Mouse (Mus musculus) midbrain, embryonic 16.5 days (tissue): ENCODE results near the gene Unk. TPM values are rescaled to one million over a fixed set of nuclear protein-coding genes. Genes with fewer than 3 reads are reported as not detected.

ENCODE experiments used
- ATAC-seq: fragments of 200-750 bp; cut with Nextera tagmentation; 2 replicates; pipeline ENCODE4 v1.8.0; 2017; ENCODE audit warnings: moderate TSS enrichment
- H3K27ac ChIP-seq: fragments of 300-500 bp; sonication (generic); 2 replicates; pipeline ENCODE4 v1.5.1; 2014; ENCODE audit warnings: mild to moderate bottlenecking, low read length, mixed read lengths
- H3K27me3 ChIP-seq: fragments of 300-500 bp; sonication (generic); 2 replicates; pipeline ENCODE4 v1.6.1; 2014; ENCODE audit warnings: low read depth, low read length, mixed read lengths; ENCODE audit not compliant: control insufficient read depth, insufficient read depth
- H3K36me3 ChIP-seq: fragments of 300-500 bp; sonication (generic); 2 replicates; pipeline ENCODE4 v1.6.1; 2014; ENCODE audit warnings: mild to moderate bottlenecking, low read length, moderate library complexity, mixed read lengths; ENCODE audit not compliant: control insufficient read depth, insufficient read depth
- H3K4me1 ChIP-seq: fragments of 300-500 bp; sonication (generic); 2 replicates; pipeline ENCODE4 v1.6.1; 2014; ENCODE audit warnings: mild to moderate bottlenecking, low read length, mixed read lengths; ENCODE audit not compliant: control insufficient read depth, insufficient read depth
- H3K4me2 ChIP-seq: fragments of 300-500 bp; sonication (generic); 2 replicates; pipeline ENCODE4 v1.6.1; 2014; ENCODE audit warnings: mild to moderate bottlenecking, low read length, mixed read lengths
- H3K4me3 ChIP-seq: fragments of 300-500 bp; sonication (generic); 2 replicates; pipeline ENCODE4 v1.5.1; 2014; ENCODE audit warnings: low read depth, mild to moderate bottlenecking, low read length, moderate library complexity, mixed read lengths
- H3K9ac ChIP-seq: fragments of 300-500 bp; sonication (generic); 2 replicates; pipeline ENCODE4 v1.6.1; 2014; ENCODE audit warnings: low read depth, low read length, mixed read lengths
- H3K9me3 ChIP-seq: fragments of 300-500 bp; sonication (generic); replicated peaks from 2 replicates; pipeline ENCODE4 v1.6.1; 2014; ENCODE audit warnings: mild to moderate bottlenecking, low read length, mixed read lengths; ENCODE audit not compliant: control insufficient read depth, poor library complexity, severe bottlenecking
- WGBS: fragments of 180-500 bp; shearing (Covaris S2); extraction: QIAGEN DNeasy Blood & Tissue Kit; methylation state at CpG from one replicate; pipeline ENCODE4 v1.1.7; 2014; 5-methylcytosine and 5-hydroxymethylcytosine counted together
- polyA plus RNA-seq: library from polyadenylated mRNA; unstranded; fragments of >200 nt; fragmentation: Nextera tagmentation; extraction: Ambion mirVana; gene quantifications from 2 replicates; pipeline ENCODE4 v1.2.1, GENCODE M21; 2015

The Unk gene
- polyA plus RNA-seq = 36.4 and 36.6 TPM in 2 replicates

GRCm38 (mm10) chr11:116030088-116030897 is at the start of gene Unk:
Gene Unk (plus strand): TSS chr11:116030322.
- H3K4me2 ChIP-seq = peak within 1 kb of the TSS; percentile 70
- H3K9ac ChIP-seq = peak within 1 kb of the TSS; percentile 76
- peak within 1 kb of the TSS; percentile 99 for H3K27ac ChIP-seq
- no peaks in the 10 kb centered on the region for H3K27me3 ChIP-seq
- H3K9me3 ChIP-seq = no peaks in the 10 kb centered on the region
- peak within 1 kb of the TSS; percentile 64 for H3K4me3 ChIP-seq
- ATAC-seq = peak; percentile 96
- H3K36me3 ChIP-seq = no peaks in the 10 kb centered on the region
- under 1% methylated on average over 63 of the region's 67 CpGs for WGBS
- H3K4me1 ChIP-seq = peaks cover 14% of the 10 kb centered on the region

GRCm38 (mm10) chr11:115982472-115982871 is 47.6 kb upstream of the Unk start:
- 90% methylated on average over 15 of the region's 15 CpGs for WGBS
- H3K9me3 ChIP-seq = no peaks in the 10 kb centered on the region; the same call in 1 of the 2 replicates
- no peaks in the 10 kb centered on the region; the same call in 1 of the 2 replicates for H3K27me3 ChIP-seq
- no peak overlapping the region for H3K27ac ChIP-seq
- H3K4me3 ChIP-seq = no peak overlapping the region
- no peak overlapping the region for H3K9ac ChIP-seq
- no peaks in the 10 kb centered on the region for H3K36me3 ChIP-seq
- no peak overlapping the region for H3K4me2 ChIP-seq
- no peaks in the 10 kb centered on the region for H3K4me1 ChIP-seq
- ATAC-seq = no peak

- Histone ChIP-seq H3K27me3 (no peaks in the 10 kb centered on the region), H3K27ac (no peak overlapping the region), H3K36me3 (no peaks in the 10 kb centered on the region), H3K4me1 (no peaks in the 10 kb centered on the region), H3K9ac (no peak overlapping the region), H3K9me3 (no peaks in the 10 kb centered on the region; the same call in 1 of the 2 replicates), H3K4me2 (no peak overlapping the region), H3K4me3 (no peak overlapping the region)
- 82% methylated on average over 8 of the region's 8 CpGs for WGBS
- no peak for ATAC-seq
Measured at GRCm38 (mm10) chr11:115983291-115983690, 46.8 kb upstream of the Unk start.

GRCm38 (mm10) chr11:115989686-115990085 is 40.4 kb upstream of the Unk start:
- Histone ChIP-seq H3K27ac (no peak overlapping the region), H3K9me3 (no peaks in the 10 kb centered on the region), H3K9ac (peak overlapping the region; percentile 34; the same call in 1 of the 2 replicates), H3K27me3 (no peaks in the 10 kb centered on the region), H3K4me1 (no peaks in the 10 kb centered on the region), H3K4me3 (no peak overlapping the region), H3K4me2 (no peak overlapping the region), H3K36me3 (no peaks in the 10 kb centered on the region)
- WGBS = 28% methylated on average over 15 of the region's 15 CpGs
- ATAC-seq = no peak

- Histone ChIP-seq H3K27ac (no peak overlapping the region), H3K4me2 (no peak overlapping the region), H3K4me1 (no peaks in the 10 kb centered on the region), H3K36me3 (no peaks in the 10 kb centered on the region), H3K27me3 (no peaks in the 10 kb centered on the region), H3K9ac (no peak overlapping the region), H3K4me3 (no peak overlapping the region), H3K9me3 (no peaks in the 10 kb centered on the region)
- 63% methylated on average over 4 of the region's 4 CpGs for WGBS
- no peak for ATAC-seq
Measured at GRCm38 (mm10) chr11:115992098-115992497, 38.0 kb upstream of the Unk start.

- H3K27ac ChIP-seq = no peak overlapping the region
- no peak for ATAC-seq
Measured at GRCm38 (mm10) chr11:115995256-115995655, 34.9 kb upstream of the Unk start.

GRCm38 (mm10) chr11:115997047-115997446 is 33.1 kb upstream of the Unk start:
- no peak for ATAC-seq
- no peak overlapping the region for H3K4me2 ChIP-seq
- no peaks in the 10 kb centered on the region for H3K4me1 ChIP-seq
- WGBS = 79% methylated on average over 4 of the region's 4 CpGs
- no peak overlapping the region for H3K4me3 ChIP-seq
- H3K9ac ChIP-seq = no peak overlapping the region
- no peaks in the 10 kb centered on the region for H3K27me3 ChIP-seq
- no peaks in the 10 kb centered on the region for H3K36me3 ChIP-seq
- H3K27ac ChIP-seq = no peak overlapping the region
- no peaks in the 10 kb centered on the region for H3K9me3 ChIP-seq

More at GRCm38 (mm10) chr11:115995256-115995655, 34.9 kb upstream of the Unk start:
- Histone ChIP-seq H3K9ac (no peak overlapping the region), H3K27me3 (no peaks in the 10 kb centered on the region), H3K9me3 (no peaks in the 10 kb centered on the region), H3K36me3 (no peaks in the 10 kb centered on the region), H3K4me1 (no peaks in the 10 kb centered on the region), H3K4me2 (no peak overlapping the region), H3K4me3 (no peak overlapping the region)
- WGBS = 89% methylated on average over 3 of the region's 3 CpGs

- ATAC-seq = no peak
- no peaks in the 10 kb centered on the region for H3K27me3 ChIP-seq
Measured at GRCm38 (mm10) chr11:115997662-115998061, 32.5 kb upstream of the Unk start.

GRCm38 (mm10) chr11:115999027-115999426 is 31.1 kb upstream of the Unk start:
- 83% methylated on average over 7 of the region's 7 CpGs for WGBS
- no peak for ATAC-seq
- Histone ChIP-seq H3K9ac (no peak overlapping the region), H3K4me3 (no peak overlapping the region), H3K36me3 (no peaks in the 10 kb centered on the region), H3K27ac (no peak overlapping the region), H3K9me3 (no peaks in the 10 kb centered on the region), H3K27me3 (no peaks in the 10 kb centered on the region), H3K4me2 (no peak overlapping the region), H3K4me1 (peaks cover under 1% of the 10 kb centered on the region; the same call in 1 of the 2 replicates)

More at GRCm38 (mm10) chr11:115997662-115998061, 32.5 kb upstream of the Unk start:
- H3K9ac ChIP-seq = peak overlapping the region; percentile 6; the same call in 1 of the 2 replicates
- H3K4me3 ChIP-seq = no peak overlapping the region
- no peak overlapping the region for H3K4me2 ChIP-seq
- H3K4me1 ChIP-seq = no peaks in the 10 kb centered on the region
- 62% methylated on average over 5 of the region's 5 CpGs for WGBS
- no peaks in the 10 kb centered on the region for H3K36me3 ChIP-seq
- no peak overlapping the region for H3K27ac ChIP-seq
- no peaks in the 10 kb centered on the region for H3K9me3 ChIP-seq
